Mouse (Mus musculus) megakaryocyte, embryonic 14.5 days (primary cell): ENCODE results near the gene Defb30.

ENCODE experiments used
- FLI1 ChIP-seq: IDR thresholded peaks from 2 replicates; pipeline ENCODE4 v1.6.1; 2012; ENCODE audit warnings: low read length, inconsistent platforms, mixed read lengths
- GATA1 ChIP-seq: IDR thresholded peaks from 3 replicates; pipeline ENCODE4 v1.6.1; 2012; ENCODE audit warnings: mixed read lengths, low read length, inconsistent platforms, borderline replicate concordance

DNA sequence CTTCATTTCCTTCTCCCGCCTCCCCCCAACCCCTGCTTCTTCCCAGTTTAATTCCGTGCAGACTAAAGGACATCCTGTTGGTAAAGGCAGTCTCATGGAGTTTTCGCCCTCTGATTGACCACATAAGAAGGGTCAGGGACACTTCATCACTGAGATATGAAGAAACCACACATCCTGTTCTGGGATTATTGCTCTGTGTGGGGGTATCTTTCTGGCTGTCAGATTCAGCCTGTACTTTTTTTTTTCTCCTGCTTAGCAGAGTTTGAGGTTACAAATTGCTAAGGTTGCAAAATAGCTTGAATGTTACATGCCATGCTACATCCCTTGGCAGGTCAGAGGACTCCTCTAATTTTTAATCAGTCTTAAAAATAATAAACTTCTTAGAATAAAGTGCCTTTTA, 58.5 kb downstream of the Defb30 start:
- no peak for TF ChIP-seq GATA1
- no peak for TF ChIP-seq FLI1
